Mouse (Mus musculus) cortical plate, adult 2 months (tissue): ENCODE results near the gene Hoxb1.

Experiments used
- CTCF ChIP-seq: fragments of 200-500 bp; IDR thresholded peaks from 2 replicates; pipeline ENCODE4 v1.5.1; 2011; ENCODE audit warnings: mild to moderate bottlenecking, control low read depth, low read length; ENCODE audit not compliant: insufficient read depth; ENCODE audit errors: extremely low read depth
- POLR2A ChIP-seq: fragments of 200-500 bp; IDR thresholded peaks from 2 replicates; pipeline ENCODE4 v1.6.1; 2011; ENCODE audit warnings: mild to moderate bottlenecking, low read length, control low read depth; ENCODE audit not compliant: insufficient read depth; ENCODE audit errors: extremely low read depth

GRCm38 (mm10) chr11:96337026-96337425 lies 28.5 kb upstream of the Hoxb1 start:
- TF ChIP-seq POLR2A (no peak), CTCF (no peak)
